Mouse (Mus musculus) erythroblast, embryonic 14.5 days (primary cell): ENCODE measurements around the gene Gm17490.

Source experiments
- GATA1 ChIP-seq: IDR thresholded peaks from 2 replicates; pipeline ENCODE4 v1.6.1; 2012; ENCODE audit warnings: low read length, inconsistent platforms, mixed read lengths
- TAL1 ChIP-seq: IDR thresholded peaks from 3 replicates; pipeline ENCODE4 v1.6.1; 2012; ENCODE audit warnings: low read length, inconsistent platforms, mixed read lengths

GRCm38 (mm10) chr2:11635471-11636137 is 9.5 kb upstream of the Gm17490 start:
- TF ChIP-seq TAL1 (no peak), GATA1 (no peak)
